Mouse (Mus musculus) thymus, adult 2 months (tissue): ENCODE results near the gene Prdm12. TPM values are rescaled to one million over a fixed set of nuclear protein-coding genes. Genes with fewer than 3 reads are reported as not detected.

Source experiments
- DNase-seq: peaks from one replicate; pipeline ENCODE4 v3.0.0; 2021
- H3K27ac ChIP-seq: fragments of 200-500 bp; 2 replicates; pipeline ENCODE4 v1.5.1; 2012; ENCODE audit warnings: low read length, control low read depth; ENCODE audit not compliant: control insufficient read depth, insufficient read depth
- H3K27me3 ChIP-seq: fragments of 200-500 bp; 2 replicates; pipeline ENCODE4 v1.6.1; 2012; ENCODE audit warnings: mild to moderate bottlenecking, low read length, moderate library complexity, mixed read lengths; ENCODE audit not compliant: control insufficient read depth, insufficient read depth
- H3K36me3 ChIP-seq: fragments of 200-500 bp; 2 replicates; pipeline ENCODE4 v1.6.1; 2012; ENCODE audit warnings: mild to moderate bottlenecking, low read length, moderate library complexity; ENCODE audit not compliant: control insufficient read depth, insufficient read depth
- H3K4me1 ChIP-seq: fragments of 200-500 bp; replicated peaks from 2 replicates; pipeline ENCODE4 v1.6.1; 2012; ENCODE audit warnings: low read length; ENCODE audit not compliant: control insufficient read depth, insufficient read depth
- H3K4me3 ChIP-seq: fragments of 200-500 bp; 2 replicates; pipeline ENCODE4 v1.5.1; 2012; ENCODE audit warnings: mild to moderate bottlenecking, low read length, control low read depth, moderate library complexity; ENCODE audit not compliant: control insufficient read depth, insufficient read depth
- CTCF ChIP-seq: fragments of 200-500 bp; IDR thresholded peaks from 2 replicates; pipeline ENCODE4 v1.5.1; 2012; ENCODE audit warnings: mild to moderate bottlenecking, control low read depth, low read length, moderate library complexity, borderline replicate concordance; ENCODE audit not compliant: control insufficient read depth, poor library complexity, insufficient read depth; ENCODE audit errors: extremely low read depth
- POLR2A ChIP-seq: fragments of 200-500 bp; IDR thresholded peaks from 2 replicates; pipeline ENCODE4 v1.6.1; 2012; ENCODE audit warnings: mild to moderate bottlenecking, low read length, control low read depth, moderate library complexity; ENCODE audit not compliant: control insufficient read depth, poor library complexity, insufficient read depth; ENCODE audit errors: extremely low read depth
- WGBS: fragments of 180-500 bp; shearing (Covaris S2); methylation state at CpG from one replicate; pipeline ENCODE4 v1.1.7; 2018; 5-methylcytosine and 5-hydroxymethylcytosine counted together
- polyA plus RNA-seq: library from polyadenylated mRNA; depleted of rRNA; stranded (reverse); fragments of >200 nt; gene quantifications from 2 replicates; pipeline ENCODE4 v1.2.3, GENCODE M21; 2012

The Prdm12 gene
- polyA plus RNA-seq, 1 experiment, result 0.04 TPM

DNA sequence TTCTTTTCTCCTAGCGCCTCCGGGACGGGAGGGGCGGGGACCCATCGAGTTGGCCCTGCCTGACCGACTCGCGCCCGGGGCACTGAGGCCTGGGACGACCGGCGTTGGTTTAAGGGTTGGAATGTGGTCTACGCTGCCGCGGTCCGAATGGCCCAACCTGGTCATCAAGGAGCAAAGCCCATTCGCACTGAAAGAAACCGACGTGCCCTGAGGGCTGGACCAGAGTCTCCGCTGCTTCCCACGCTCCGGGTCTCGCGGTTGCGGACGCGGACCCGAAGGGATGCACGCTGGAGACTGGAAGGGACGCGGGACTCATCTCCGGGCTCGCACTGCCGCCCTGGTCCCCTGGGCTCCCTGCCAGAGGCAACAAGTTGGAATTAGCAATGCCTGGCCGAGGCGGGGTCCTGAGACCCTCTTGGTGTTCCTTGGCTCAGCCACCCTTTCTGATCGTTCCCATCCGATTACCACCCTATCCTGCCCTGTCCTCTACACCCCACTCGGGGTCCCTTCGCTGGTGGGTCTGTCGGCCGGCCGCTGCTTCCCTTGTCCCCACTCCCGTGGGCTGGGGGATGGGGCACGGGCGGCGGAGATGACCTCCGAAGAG is 3.6 kb upstream of the Prdm12 start:
- peaks cover 41% of the 10 kb centered on the region for H3K27me3 ChIP-seq
- no peak for DNase-seq
- WGBS, result 6% methylated on average over 48 of the region's 48 CpGs

DNA sequence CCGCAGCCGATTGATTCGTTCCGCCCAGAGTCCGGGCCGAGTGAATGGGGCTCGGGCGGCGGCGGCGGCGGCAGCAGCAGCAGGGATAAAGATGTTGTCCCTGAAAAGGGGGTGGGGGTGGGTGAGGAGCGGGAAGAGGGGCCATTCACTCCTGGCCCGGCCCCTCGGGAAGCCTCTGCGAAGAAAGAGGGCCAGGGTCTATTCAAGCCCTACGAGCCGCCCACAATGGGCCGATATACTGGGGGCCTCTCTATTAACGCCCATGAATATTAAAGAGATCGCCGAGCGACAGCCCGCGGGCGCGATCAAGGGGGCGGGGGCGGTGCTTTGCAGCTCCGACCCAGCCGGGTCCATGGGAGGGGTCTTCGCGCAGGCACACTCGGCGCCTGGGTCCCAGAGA is 3.1 kb upstream of the Prdm12 start:
- H3K4me1 ChIP-seq, result no peaks in the 10 kb centered on the region
- H3K36me3 ChIP-seq, result no peaks in the 10 kb centered on the region
- H3K4me3 ChIP-seq, result no peak overlapping the region
- H3K27me3 ChIP-seq, result peaks cover 41% of the 10 kb centered on the region
- no peak overlapping the region for H3K27ac ChIP-seq
- DNase-seq, result no peak
- TF ChIP-seq CTCF (no peak), POLR2A (no peak)
- 7% methylated on average over 35 of the region's 35 CpGs for WGBS

More for the DNA sequence above, 3.6 kb upstream of the Prdm12 start:
- Histone ChIP-seq H3K4me1 (no peaks in the 10 kb centered on the region), H3K27ac (no peak overlapping the region), H3K4me3 (no peak overlapping the region), H3K36me3 (no peaks in the 10 kb centered on the region)
- no peak for TF ChIP-seq CTCF
- TF ChIP-seq POLR2A, result no peak

DNA sequence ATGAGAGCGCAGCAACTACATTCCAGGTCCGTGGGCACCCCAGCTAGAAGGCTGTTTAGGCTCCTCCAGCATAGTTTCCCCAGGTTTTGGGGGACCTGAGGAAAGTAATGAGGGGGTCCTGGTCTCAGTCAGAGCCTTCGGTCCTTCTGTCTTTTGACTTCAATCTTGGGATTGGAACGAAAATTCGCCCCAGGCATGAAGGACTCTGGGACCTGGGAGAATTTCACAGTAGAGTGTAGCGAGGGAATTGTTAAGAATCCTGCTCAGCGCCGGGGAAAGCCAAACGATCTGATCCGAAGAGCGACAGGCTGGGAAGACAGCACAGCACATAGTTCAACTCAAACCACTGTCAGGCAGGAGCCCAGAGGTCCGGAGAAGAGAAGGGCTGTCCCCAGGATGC is 2.5 kb upstream of the Prdm12 start:
- Histone ChIP-seq H3K27me3 (peaks cover 42% of the 10 kb centered on the region), H3K4me1 (no peaks in the 10 kb centered on the region), H3K36me3 (no peaks in the 10 kb centered on the region), H3K27ac (no peak overlapping the region), H3K4me3 (no peak overlapping the region)
- WGBS, result 9% methylated on average over 12 of the region's 12 CpGs
- TF ChIP-seq POLR2A (no peak), CTCF (no peak)
- no peak for DNase-seq

DNA sequence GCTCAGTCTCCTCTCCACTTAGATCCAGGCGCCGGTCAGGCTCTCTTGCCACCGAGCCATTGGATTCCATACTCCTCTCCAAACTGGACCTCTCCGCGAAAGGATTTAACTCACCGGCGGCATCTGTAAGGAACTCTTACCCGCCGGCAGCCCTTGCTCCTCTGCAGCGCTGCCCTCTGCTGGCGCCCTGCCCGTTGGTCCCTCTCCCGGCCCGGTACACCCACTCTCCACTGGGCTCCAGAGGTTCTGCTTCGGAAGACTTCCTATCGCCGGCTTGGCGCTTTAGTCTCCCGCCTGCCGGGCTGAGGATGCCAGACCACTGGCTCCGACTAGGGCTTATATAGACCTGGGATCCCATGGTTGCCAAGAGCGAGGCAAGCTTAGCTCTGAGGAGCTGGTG is 2.0 kb upstream of the Prdm12 start:
- no peak for TF ChIP-seq POLR2A
- no peak for TF ChIP-seq CTCF
- 2% methylated on average over 22 of the region's 22 CpGs for WGBS
- Histone ChIP-seq H3K4me3 (no peak overlapping the region), H3K27me3 (peaks cover 46% of the 10 kb centered on the region), H3K36me3 (no peaks in the 10 kb centered on the region), H3K27ac (no peak overlapping the region), H3K4me1 (no peaks in the 10 kb centered on the region)
- peak; percentile 26 for DNase-seq

DNA sequence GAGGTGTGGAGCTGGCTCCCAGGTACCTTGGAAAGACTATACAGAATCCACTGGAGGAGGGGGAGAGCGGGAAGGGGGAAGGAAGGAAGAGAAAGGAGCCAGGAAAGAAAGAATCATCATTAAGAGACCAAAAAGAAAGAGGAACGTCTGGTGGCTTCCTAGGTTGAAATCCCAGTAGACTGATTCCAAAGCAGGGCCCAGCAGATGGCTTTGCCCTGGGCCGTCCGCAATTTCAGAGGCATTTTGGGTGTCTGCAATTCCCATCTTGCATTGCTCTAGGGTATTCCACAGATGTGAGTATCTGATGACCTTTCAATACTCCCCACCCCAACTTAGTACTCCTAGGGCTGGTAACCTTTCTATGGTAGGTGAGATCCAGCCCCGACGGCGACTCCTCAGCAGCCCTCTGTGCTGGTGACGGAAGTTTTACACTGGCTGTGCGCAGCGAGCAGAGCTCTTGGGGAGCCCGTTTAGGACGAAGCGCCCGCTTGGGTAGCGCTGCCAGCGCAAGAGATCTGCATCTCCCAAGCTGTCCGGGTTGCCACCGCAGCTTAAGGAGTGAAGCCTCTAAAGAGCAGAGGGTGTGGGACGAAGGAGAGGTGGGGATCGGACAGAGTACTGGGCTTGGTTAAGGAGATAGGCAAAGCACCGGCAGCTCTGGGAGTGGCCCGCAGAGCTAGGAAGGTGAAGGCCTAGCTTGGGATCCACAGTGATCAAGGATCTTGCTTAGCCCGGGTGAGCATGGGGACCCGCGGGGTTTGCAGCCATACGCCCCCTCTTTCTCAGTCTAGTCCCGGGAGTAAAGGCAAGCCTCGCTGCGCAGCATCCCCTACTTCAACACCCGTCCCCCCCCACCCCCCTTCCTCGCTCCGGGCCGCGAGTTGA is 1.0 kb upstream of the Prdm12 start:
- Histone ChIP-seq H3K27ac (no peak overlapping the region), H3K4me1 (no peaks in the 10 kb centered on the region), H3K4me3 (no peak overlapping the region), H3K27me3 (peaks cover 45% of the 10 kb centered on the region), H3K36me3 (no peaks in the 10 kb centered on the region)
- no peak for DNase-seq
- TF ChIP-seq POLR2A, result no peak
- TF ChIP-seq CTCF, result 0 out of 2 replicates have a peak, but pooled peaks have one; percentile 13
- WGBS, result 12% methylated on average over 34 of the region's 34 CpGs

DNA sequence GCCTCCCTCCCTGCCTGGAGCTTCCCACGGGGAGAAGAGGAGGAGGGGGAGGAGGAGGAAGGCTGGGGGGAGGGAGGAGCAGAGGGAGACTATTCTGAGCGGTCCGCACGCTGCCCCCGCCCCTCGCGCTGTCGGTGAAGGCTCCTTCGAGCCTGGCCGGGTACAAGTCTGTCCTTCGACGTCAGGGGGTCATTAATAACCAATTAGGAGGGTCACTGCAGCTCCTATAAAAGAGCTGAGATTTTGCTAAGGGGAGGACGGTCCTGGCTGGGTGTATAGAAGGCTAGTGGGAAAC is 424 bp upstream of the Prdm12 start:
- Histone ChIP-seq H3K36me3 (no peaks in the 10 kb centered on the region), H3K4me1 (no peaks in the 10 kb centered on the region), H3K4me3 (no peak overlapping the region), H3K27ac (no peak overlapping the region), H3K27me3 (peaks cover 41% of the 10 kb centered on the region)
- 12% methylated on average over 13 of the region's 13 CpGs for WGBS
- TF ChIP-seq CTCF (no peak), POLR2A (no peak)
- no peak for DNase-seq
